In genomic region chr8:110521851-110522250, GRCm38 (mm10) we compare ENCODE assay signal across 22 mouse cellular contexts.
"Had no signal": no experiment of that assay in that cellular context is flagged by ENCODE, and none has a peak within 500 bp of the region (broad histone marks: within the 10 kb centered on the region; RNA-seq: fewer than 3 reads in every experiment).

No protein-coding gene starts in this region.

- H3K9me3 ChIP-seq: heart, embryonic 13.5 days; heart, embryonic 15.5 days; hindbrain, embryonic 12.5 days; intestine, embryonic 15.5 days; limb, embryonic 10.5 days; limb, embryonic 12.5 days; liver, embryonic 13.5 days; liver, embryonic 15.5 days had no signal

- DNase-seq: gastrocnemius, adult 2 months; gastrocnemius, postnatal 10 days; gastrocnemius, postnatal 25 days; heart, postnatal 14 days; heart, postnatal 36 days; kidney, adult 18-20 months; kidney, adult 8-10 months; kidney, postnatal 10 days; kidney, postnatal 25 days; kidney, postnatal 4 days; liver; liver, embryonic 13.5 days had no signal

- H3K4me1 ChIP-seq: heart, embryonic 15.5 days; hindbrain, embryonic 12.5 days; limb, embryonic 10.5 days; limb, embryonic 12.5 days had no signal

- H3K9ac ChIP-seq: heart, embryonic 13.5 days; heart, embryonic 15.5 days; hindbrain, embryonic 12.5 days; hindbrain, embryonic 14.5 days; intestine, embryonic 15.5 days; limb, embryonic 12.5 days; liver, embryonic 13.5 days; liver, embryonic 15.5 days had no signal

- H3K36me3 ChIP-seq: heart, embryonic 13.5 days; heart, embryonic 15.5 days; hindbrain, embryonic 12.5 days; intestine, embryonic 15.5 days; limb, embryonic 10.5 days; limb, embryonic 12.5 days; liver, embryonic 13.5 days; liver, embryonic 15.5 days had no signal

- H3K4me3 ChIP-seq: gastrocnemius, adult 2 months; heart, embryonic 13.5 days; heart, embryonic 15.5 days; hindbrain, embryonic 12.5 days; intestine, embryonic 15.5 days; layer of hippocampus, adult 2 months; left cerebral cortex, adult 2 months; limb, embryonic 10.5 days; limb, embryonic 12.5 days; liver, embryonic 13.5 days; liver, embryonic 15.5 days had no signal

- H3K27me3 ChIP-seq: heart, embryonic 13.5 days; heart, embryonic 15.5 days; hindbrain, embryonic 12.5 days; intestine, embryonic 15.5 days; limb, embryonic 12.5 days; liver, embryonic 13.5 days; liver, embryonic 15.5 days had no signal

- H3K27ac ChIP-seq: gastrocnemius, adult 2 months; heart, embryonic 13.5 days; heart, embryonic 15.5 days; hindbrain, embryonic 12.5 days; hindbrain, embryonic 14.5 days; intestine, embryonic 15.5 days; layer of hippocampus, adult 2 months; left cerebral cortex, adult 2 months; limb, embryonic 10.5 days; limb, embryonic 12.5 days; liver, embryonic 13.5 days; liver, embryonic 15.5 days had no signal
